Mouse (Mus musculus): ENCODE data around the gene Arhgef7.

GRCm38 (mm10) chr8:11704716-11705420 lies 22.7 kb upstream of the Arhgef7 start:
- TF ChIP-seq CTCF (IDR thresholded peaks at IDR 0.05) (no peak), EP300 (IDR thresholded peaks at IDR 0.05) (no peak)
